Mouse (Mus musculus) gastrocnemius, adult 2 months (tissue): Measurements from ENCODE around the gene Ccdc83. TPM values are rescaled to one million over a fixed set of nuclear protein-coding genes. Genes with fewer than 3 reads are reported as not detected.
"Not testable (repeated sequence)": the region's sequence is repeated elsewhere in the genome, so short reads cannot be mapped to it uniquely, and the experiment has no call there.

ENCODE experiments used
- DNase-seq: peaks from one replicate; pipeline ENCODE4 v3.0.0; 2022
- H3K27ac ChIP-seq: fragments of 200-600 bp; 2 replicates; pipeline ENCODE4 v1.8.1; 2022; ENCODE audit warnings: mild to moderate bottlenecking
- H3K4me3 ChIP-seq: fragments of 200-600 bp; 2 replicates; pipeline ENCODE4 v1.8.1; 2022; ENCODE audit warnings: mild to moderate bottlenecking, moderate library complexity
- CTCF ChIP-seq: fragments of 200-600 bp; IDR thresholded peaks from 2 replicates; pipeline ENCODE4 v1.8.1; 2022; ENCODE audit warnings: antibody characterized with exemption, mild to moderate bottlenecking, moderate library complexity
- intact Hi-C: fragments of 180-260 bp; cut with DNase I; formaldehyde crosslinking; loops from one replicate; pipeline ENCODE4 v1.15.1; 2025
- total RNA-seq, 2 experiments: library from RNA; stranded (reverse); gene quantifications; 2 replicates each; pipeline ENCODE4 v1.2.3; 2021

The Ccdc83 gene
- total RNA-seq, 2 experiments from 2014 or later: not detected

- intact Hi-C loops: no loop called here
- no peak for TF ChIP-seq CTCF
- DNase-seq: no peak
- Histone ChIP-seq H3K27ac (no peak overlapping the region), H3K4me3 (no peak overlapping the region)
Observed at GRCm38 (mm10) chr7:90243643-90244042, 21.9 kb downstream of the Ccdc83 start.

- H3K27ac ChIP-seq: no peak overlapping the region
- intact Hi-C loops: no loop called here
- no peak for TF ChIP-seq CTCF
Observed at GRCm38 (mm10) chr7:90243151-90243550, 22.4 kb downstream of the Ccdc83 start.

GRCm38 (mm10) chr7:90236289-90236905, 29.2 kb downstream of the Ccdc83 start:
- intact Hi-C loops: no loop called here
- no peak for TF ChIP-seq CTCF
- Histone ChIP-seq H3K27ac (no peak overlapping the region), H3K4me3 (no peak overlapping the region)
- DNase-seq: no peak

More at GRCm38 (mm10) chr7:90243151-90243550, 22.4 kb downstream of the Ccdc83 start:
- no peak overlapping the region for H3K4me3 ChIP-seq
- DNase-seq: no peak

- intact Hi-C loops: no loop called here
- H3K4me3 ChIP-seq: peak overlapping the region; percentile 6; the same call in 1 of the 2 replicates
- DNase-seq: peak; percentile 44
- no peak for TF ChIP-seq CTCF
- H3K27ac ChIP-seq: peak overlapping the region; percentile 63
Observed at GRCm38 (mm10) chr7:90233921-90234320, 31.7 kb downstream of the Ccdc83 start.

- Histone ChIP-seq H3K4me3 (peak overlapping the region; percentile 38), H3K27ac (no peak overlapping the region)
- no peak for DNase-seq
- intact Hi-C loops: no loop called here
- no peak for TF ChIP-seq CTCF
Observed at GRCm38 (mm10) chr7:90231431-90231830, 34.1 kb downstream of the Ccdc83 start.

GRCm38 (mm10) chr7:90228884-90229283, 36.7 kb downstream of the Ccdc83 start:
- intact Hi-C loops, H3K4me3 ChIP-seq, H3K27ac ChIP-seq, DNase-seq: not testable (repeated sequence)
- TF ChIP-seq CTCF: peak; percentile 37; the same call in 1 of the 2 replicates

- Histone ChIP-seq H3K27ac (no peak overlapping the region), H3K4me3 (no peak overlapping the region)
- TF ChIP-seq CTCF: no peak
- intact Hi-C loops: no loop called here
- DNase-seq: no peak
Observed at GRCm38 (mm10) chr7:90228075-90228474, 37.5 kb downstream of the Ccdc83 start.

GRCm38 (mm10) chr7:90221487-90221886, 44.1 kb downstream of the Ccdc83 start:
- intact Hi-C loops: no loop called here
- Histone ChIP-seq H3K27ac (no peak overlapping the region), H3K4me3 (no peak overlapping the region)
- TF ChIP-seq CTCF: no peak
- DNase-seq: no peak

- intact Hi-C loops: no loop called here
- TF ChIP-seq CTCF: no peak
- DNase-seq: no peak
- Histone ChIP-seq H3K27ac (no peak overlapping the region), H3K4me3 (no peak overlapping the region)
Observed at GRCm38 (mm10) chr7:90218122-90218521, 47.5 kb downstream of the Ccdc83 start.

GRCm38 (mm10) chr7:90216511-90216910, 49.1 kb downstream of the Ccdc83 start:
- no peak for DNase-seq
- intact Hi-C loops: no loop called here
- Histone ChIP-seq H3K27ac (peak overlapping the region; percentile 20; the same call in 1 of the 2 replicates), H3K4me3 (no peak overlapping the region)
- TF ChIP-seq CTCF: no peak

GRCm38 (mm10) chr7:90210947-90211346, 54.6 kb downstream of the Ccdc83 start:
- Histone ChIP-seq H3K27ac (no peak overlapping the region), H3K4me3 (no peak overlapping the region)
- no peak for DNase-seq
- TF ChIP-seq CTCF: no peak
- intact Hi-C loops: no loop called here

- H3K4me3 ChIP-seq: no peak overlapping the region
- H3K27ac ChIP-seq: no peak overlapping the region
- no peak for TF ChIP-seq CTCF
- intact Hi-C loops: no loop called here
- no peak for DNase-seq
Observed at GRCm38 (mm10) chr7:90210116-90210515, 55.5 kb downstream of the Ccdc83 start.

GRCm38 (mm10) chr7:90203914-90204313, 61.7 kb downstream of the Ccdc83 start:
- TF ChIP-seq CTCF: no peak
- intact Hi-C loops: no loop called here

GRCm38 (mm10) chr7:90201877-90202465, 63.6 kb downstream of the Ccdc83 start:
- DNase-seq: no peak
- no peak for TF ChIP-seq CTCF
- intact Hi-C loops: no loop called here
- Histone ChIP-seq H3K27ac (no peak overlapping the region), H3K4me3 (no peak overlapping the region)

More at GRCm38 (mm10) chr7:90203914-90204313, 61.7 kb downstream of the Ccdc83 start:
- no peak overlapping the region for H3K4me3 ChIP-seq
- H3K27ac ChIP-seq: no peak overlapping the region
- DNase-seq: no peak
